In the genomic region with DNA sequence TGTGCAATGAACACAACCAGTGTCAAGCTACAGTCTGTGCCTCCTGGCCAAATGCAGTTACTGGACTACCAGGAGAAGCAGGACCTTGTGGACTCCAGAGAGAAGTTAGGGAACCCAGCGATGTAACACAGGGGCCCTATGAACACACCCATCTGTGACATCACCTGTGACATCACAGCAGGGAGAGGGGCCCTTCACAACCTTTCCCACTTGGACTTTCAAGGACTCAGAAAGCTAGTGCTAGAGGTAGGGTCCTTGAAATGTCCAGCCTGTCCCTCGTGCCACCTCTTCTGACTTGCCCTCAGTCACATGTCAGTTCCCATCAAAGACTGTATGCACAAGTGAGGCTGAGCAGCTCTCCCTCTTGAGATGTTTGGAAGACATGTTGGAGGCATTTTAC, we compare ENCODE assay signal across 46 mouse cellular contexts. TPM values are rescaled to one million over a fixed set of nuclear protein-coding genes. Genes with fewer than 3 reads are reported as not detected.
"Had no signal": no experiment of that assay in that cellular context is flagged by ENCODE, and none has a peak within 500 bp of the region (broad histone marks: within the 10 kb centered on the region; RNA-seq: fewer than 3 reads in every experiment).

No protein-coding gene starts in this region.

- H3K4me2 ChIP-seq: limb, embryonic 12.5 days; limb, embryonic 13.5 days; limb, embryonic 15.5 days; liver, embryonic 11.5 days; liver, embryonic 12.5 days; liver, embryonic 13.5 days; liver, embryonic 15.5 days; lung, embryonic 14.5 days; lung, embryonic 15.5 days; midbrain, embryonic 11.5 days; midbrain, embryonic 12.5 days; midbrain, embryonic 13.5 days; midbrain, embryonic 15.5 days had no signal

- H3K27ac ChIP-seq: left cerebral cortex, adult 2 months; limb, embryonic 10.5 days; limb, embryonic 12.5 days; limb, embryonic 13.5 days; limb, embryonic 15.5 days; liver, embryonic 12.5 days; liver, embryonic 13.5 days; liver, embryonic 14.5 days; liver, embryonic 15.5 days; lung, embryonic 15.5 days; macrophage; midbrain, embryonic 12.5 days; midbrain, embryonic 13.5 days; midbrain, embryonic 15.5 days had no signal

- DNase-seq: left cerebral cortex, postnatal 4 days; liver; liver, embryonic 13.5 days; liver, postnatal 0 days; lung, adult 18-20 months; lung, adult 2 months; lung, embryonic 14.5 days; lung, postnatal 14 days; lung, postnatal 36 days; lung, postnatal 4 days; midbrain, embryonic 14.5 days had no signal

- H3K4me3 ChIP-seq: left cerebral cortex, adult 2 months; limb, embryonic 10.5 days; limb, embryonic 12.5 days; limb, embryonic 13.5 days; limb, embryonic 15.5 days; liver, embryonic 12.5 days; liver, embryonic 13.5 days; liver, embryonic 15.5 days; lung, embryonic 15.5 days; megakaryocyte, embryonic 14.5 days; midbrain, embryonic 10.5 days; midbrain, embryonic 12.5 days; midbrain, embryonic 13.5 days; midbrain, embryonic 15.5 days; myocyte had no signal

- H3K4me1 ChIP-seq: liver, embryonic 12.5 days; liver, embryonic 13.5 days; liver, embryonic 15.5 days; megakaryocyte, embryonic 14.5 days; midbrain, embryonic 15.5 days had no signal

- H3K9ac ChIP-seq: limb, embryonic 12.5 days; limb, embryonic 13.5 days; limb, embryonic 15.5 days; liver, embryonic 12.5 days; liver, embryonic 13.5 days; liver, embryonic 14.5 days; liver, embryonic 15.5 days; liver, postnatal 0 days; lung, embryonic 14.5 days; lung, embryonic 15.5 days; midbrain, embryonic 12.5 days; midbrain, embryonic 13.5 days; midbrain, embryonic 15.5 days had no signal

- H3K9me3 ChIP-seq: limb, embryonic 15.5 days; lung, embryonic 15.5 days; midbrain, embryonic 13.5 days; midbrain, embryonic 15.5 days had no signal

- ATAC-seq: liver, embryonic 12.5 days; liver, postnatal 0 days; midbrain, embryonic 15.5 days; midbrain, embryonic 16.5 days had no signal

- H3K36me3 ChIP-seq: limb, embryonic 10.5 days; limb, embryonic 12.5 days; limb, embryonic 13.5 days; limb, embryonic 15.5 days; liver, embryonic 12.5 days; liver, embryonic 13.5 days; liver, embryonic 15.5 days; lung, embryonic 15.5 days; midbrain, embryonic 10.5 days; midbrain, embryonic 12.5 days; midbrain, embryonic 13.5 days; midbrain, embryonic 15.5 days had no signal

RNA-seq across cellular contexts. Expression of gene 1700067P10Rik, which starts 0.3 kb away (rescaled TPM):
- total RNA-seq: left cerebral cortex, adult 18-20 months; left cerebral cortex, adult 2 months; left cerebral cortex, adult 8-10 months; left cerebral cortex, postnatal 10 days; left cerebral cortex, postnatal 14 days; left cerebral cortex, postnatal 25 days; left cerebral cortex, postnatal 36 days; left cerebral cortex, postnatal 4 days; liver, adult 2 months; megakaryocyte progenitor cell, adult 5-6 weeks; megakaryocyte, adult 5-6 weeks; megakaryocyte-erythroid progenitor cell, adult 5-6 weeks; midbrain, postnatal 0 days; monocyte, adult 5-6 weeks had no signal
- polyA plus RNA-seq: limb, embryonic 10.5 days; limb, embryonic 11.5 days; limb, embryonic 12.5 days; limb, embryonic 13.5 days; limb, embryonic 15.5 days; liver, adult 2 months; liver, embryonic 11.5 days; liver, embryonic 12.5 days; liver, embryonic 13.5 days; liver, embryonic 14.5 days; liver, embryonic 15.5 days; liver, embryonic 16.5 days; liver, postnatal 0 days; lung, adult 2 months; lung, embryonic 14.5 days; lung, embryonic 15.5 days; lung, embryonic 16.5 days; macrophage; midbrain, embryonic 10.5 days; midbrain, embryonic 11.5 days; midbrain, embryonic 12.5 days; midbrain, embryonic 14.5 days; midbrain, embryonic 15.5 days; midbrain, embryonic 16.5 days; midbrain, postnatal 0 days; myocyte had no signal

RNA-seq across cellular contexts. Expression of gene 1700122O11Rik, which starts 51.4 kb away (rescaled TPM):
- total RNA-seq: left cerebral cortex, adult 18-20 months; left cerebral cortex, adult 2 months; left cerebral cortex, adult 8-10 months; left cerebral cortex, postnatal 10 days; left cerebral cortex, postnatal 14 days; left cerebral cortex, postnatal 25 days; left cerebral cortex, postnatal 36 days; left cerebral cortex, postnatal 4 days; liver, adult 2 months; megakaryocyte progenitor cell, adult 5-6 weeks; megakaryocyte, adult 5-6 weeks; megakaryocyte-erythroid progenitor cell, adult 5-6 weeks; midbrain, postnatal 0 days; monocyte, adult 5-6 weeks had no signal
- polyA plus RNA-seq: limb, embryonic 10.5 days; limb, embryonic 11.5 days; limb, embryonic 12.5 days; limb, embryonic 13.5 days; limb, embryonic 14.5 days; limb, embryonic 15.5 days; liver, adult 2 months; liver, embryonic 11.5 days; liver, embryonic 12.5 days; liver, embryonic 13.5 days; liver, embryonic 14.5 days; liver, embryonic 15.5 days; liver, embryonic 16.5 days; liver, postnatal 0 days; lung, adult 2 months; lung, embryonic 14.5 days; lung, embryonic 15.5 days; lung, embryonic 16.5 days; macrophage; midbrain, embryonic 10.5 days; midbrain, embryonic 11.5 days; midbrain, embryonic 12.5 days; midbrain, embryonic 13.5 days; midbrain, embryonic 14.5 days; midbrain, embryonic 15.5 days; midbrain, embryonic 16.5 days; midbrain, postnatal 0 days; myocyte had no signal

RNA-seq across cellular contexts. Expression of gene 9830107B12Rik, which starts 56.6 kb away (rescaled TPM):
- total RNA-seq: left cerebral cortex, adult 18-20 months; left cerebral cortex, adult 2 months; left cerebral cortex, postnatal 10 days; left cerebral cortex, postnatal 14 days; left cerebral cortex, postnatal 25 days; left cerebral cortex, postnatal 36 days; left cerebral cortex, postnatal 4 days; liver, adult 2 months; megakaryocyte-erythroid progenitor cell, adult 5-6 weeks; midbrain, postnatal 0 days had no signal
- polyA plus RNA-seq: limb, embryonic 10.5 days; limb, embryonic 11.5 days; limb, embryonic 12.5 days; limb, embryonic 13.5 days; limb, embryonic 14.5 days; limb, embryonic 15.5 days; liver, adult 2 months; liver, embryonic 12.5 days; lung, embryonic 14.5 days; lung, embryonic 15.5 days; lung, embryonic 16.5 days; midbrain, embryonic 10.5 days; midbrain, embryonic 11.5 days; midbrain, embryonic 13.5 days; midbrain, embryonic 14.5 days; midbrain, embryonic 15.5 days; midbrain, embryonic 16.5 days; midbrain, postnatal 0 days; myocyte had no signal
